Mouse (Mus musculus) cerebellum, adult 2 months (tissue): ENCODE results near the gene Fam177a.
"Not testable (repeated sequence)": the region's sequence is repeated elsewhere in the genome, so short reads cannot be mapped to it uniquely, and the experiment has no call there.

ENCODE experiments used
- CTCF ChIP-seq: fragments of 200-500 bp; IDR thresholded peaks from 2 replicates; pipeline ENCODE4 v1.5.1; 2011; ENCODE audit warnings: low read depth, mild to moderate bottlenecking, control low read depth, low read length, moderate library complexity, borderline replicate concordance; ENCODE audit not compliant: insufficient read depth
- POLR2A ChIP-seq: fragments of 200-500 bp; IDR thresholded peaks from 2 replicates; pipeline ENCODE4 v1.6.1; 2011; ENCODE audit warnings: low read length, control low read depth, borderline replicate concordance; ENCODE audit not compliant: insufficient read depth

GRCm38 (mm10) chr12:55154559-55155448 lies 30.5 kb downstream of the Fam177a start, which contains the start of gene Srp54b:
- not testable (repeated sequence) for TF ChIP-seq POLR2A, CTCF
